Mouse (Mus musculus) CD4-positive, CD25-positive, alpha-beta regulatory T cell, adult 2 months (primary cell): Measurements from ENCODE around the gene Ccl27a.
"Not testable (repeated sequence)": the region's sequence is repeated elsewhere in the genome, so short reads cannot be mapped to it uniquely, and the experiment has no call there.

Experiments used
- DNase-seq: peaks from one replicate; pipeline ENCODE4 v3.0.0-alpha.2; 2012; ENCODE audit warnings: low read depth, low spot score

Gene Ccl27a

GRCm38 (mm10) chr4:41774002-41774401 lies at the start of gene Ccl27a:
Gene Ccl27a, minus strand, starts transcription at chr4:41774247.
- peak; percentile 92 for DNase-seq

- not testable (repeated sequence) for DNase-seq
These were observed 9.2 kb upstream of the Ccl27a start for GRCm38 (mm10) chr4:41783197-41783596.

GRCm38 (mm10) chr4:41782711-41783110 lies 8.7 kb upstream of the Ccl27a start:
- DNase-seq = not testable (repeated sequence)

GRCm38 (mm10) chr4:41781748-41782485 lies 7.9 kb upstream of the Ccl27a start:
- DNase-seq = not testable (repeated sequence)

GRCm38 (mm10) chr4:41781271-41781670 lies 7.2 kb upstream of the Ccl27a start:
- DNase-seq = not testable (repeated sequence)

- not testable (repeated sequence) for DNase-seq
These were observed 1.8 kb upstream of the Ccl27a start for GRCm38 (mm10) chr4:41775840-41776239.

GRCm38 (mm10) chr4:41774506-41774905 lies 459 bp upstream of the Ccl27a start:
- peak; percentile 38 for DNase-seq

- DNase-seq = peak; percentile 79
These were observed 545 bp downstream of the Ccl27a start for GRCm38 (mm10) chr4:41773502-41773901.

- peak; percentile 30 for DNase-seq
These were observed 1.1 kb downstream of the Ccl27a start for GRCm38 (mm10) chr4:41772946-41773345.

- DNase-seq = not testable (repeated sequence)
These were observed 6.7 kb downstream of the Ccl27a start for GRCm38 (mm10) chr4:41767301-41767700.

GRCm38 (mm10) chr4:41763176-41763575 lies 10.9 kb downstream of the Ccl27a start:
- not testable (repeated sequence) for DNase-seq

- DNase-seq = not testable (repeated sequence)
These were observed 11.3 kb downstream of the Ccl27a start for GRCm38 (mm10) chr4:41762688-41763114.

- DNase-seq = no peak
These were observed 11.9 kb downstream of the Ccl27a start for GRCm38 (mm10) chr4:41762099-41762687.

GRCm38 (mm10) chr4:41761680-41762079 lies 12.4 kb downstream of the Ccl27a start:
- DNase-seq = no peak

- no peak for DNase-seq
These were observed 13.1 kb downstream of the Ccl27a start for GRCm38 (mm10) chr4:41760911-41761310.

GRCm38 (mm10) chr4:41760288-41760721 lies 13.7 kb downstream of the Ccl27a start:
- DNase-seq = peak; percentile 43

GRCm38 (mm10) chr4:41759656-41760287 lies 14.3 kb downstream of the Ccl27a start:
- no peak for DNase-seq

- DNase-seq = no peak
These were observed 14.8 kb downstream of the Ccl27a start for GRCm38 (mm10) chr4:41759206-41759605.

- DNase-seq = no peak
These were observed 15.3 kb downstream of the Ccl27a start for GRCm38 (mm10) chr4:41758701-41759100.

GRCm38 (mm10) chr4:41758021-41758420 lies 16.0 kb downstream of the Ccl27a start:
- no peak for DNase-seq

GRCm38 (mm10) chr4:41757321-41757720 lies 16.7 kb downstream of the Ccl27a start:
- DNase-seq = no peak

GRCm38 (mm10) chr4:41756440-41756839 lies 17.6 kb downstream of the Ccl27a start:
- DNase-seq = no peak
